Mouse (Mus musculus) liver, adult 2 months (tissue): ENCODE measurements around the gene Pde4dip. TPM values are rescaled to one million over a fixed set of nuclear protein-coding genes. Genes with fewer than 3 reads are reported as not detected.

ENCODE experiments used
- DNase-seq: peaks from one replicate; pipeline ENCODE4 v3.0.0-alpha.2; 2011; ENCODE audit warnings: low read depth, low spot score; ENCODE audit errors: extremely low read depth
- H3K27ac ChIP-seq: fragments of 200-500 bp; replicated peaks from 2 replicates; pipeline ENCODE4 v1.5.1; 2012; ENCODE audit warnings: low read depth, mild to moderate bottlenecking, control low read depth, inconsistent platforms, low read length; ENCODE audit not compliant: insufficient read depth
- H3K27me3 ChIP-seq: fragments of 200-500 bp; 2 replicates; pipeline ENCODE4 v1.6.1; 2012; ENCODE audit warnings: mild to moderate bottlenecking, moderate library complexity, low read length, inconsistent platforms; ENCODE audit not compliant: control insufficient read depth, insufficient read depth
- H3K36me3 ChIP-seq: fragments of 200-500 bp; 2 replicates; pipeline ENCODE4 v1.6.1; 2012; ENCODE audit warnings: low read length, inconsistent platforms; ENCODE audit not compliant: control insufficient read depth, insufficient read depth
- H3K4me1 ChIP-seq: fragments of 200-500 bp; 2 replicates; pipeline ENCODE4 v1.6.1; 2011; ENCODE audit warnings: low read length; ENCODE audit not compliant: control insufficient read depth, insufficient read depth
- H3K4me3 ChIP-seq: fragments of 200-500 bp; 2 replicates; pipeline ENCODE4 v1.5.1; 2011; ENCODE audit warnings: low read depth, mild to moderate bottlenecking, control low read depth, low read length, moderate library complexity; ENCODE audit not compliant: insufficient read depth
- H3K79me2 ChIP-seq: fragments of 200-500 bp; 2 replicates; pipeline ENCODE4 v1.6.1; 2012; ENCODE audit warnings: inconsistent platforms, mild to moderate bottlenecking, low read length, moderate library complexity; ENCODE audit not compliant: control insufficient read depth, insufficient read depth
- H3K9ac ChIP-seq: fragments of 200-500 bp; 2 replicates; pipeline ENCODE4 v1.6.1; 2012; ENCODE audit warnings: low read depth, mild to moderate bottlenecking, control low read depth, inconsistent platforms, low read length
- CTCF ChIP-seq: fragments of 200-500 bp; IDR thresholded peaks from 2 replicates; pipeline ENCODE4 v1.5.1; 2011; ENCODE audit warnings: low read depth, low read length, control low read depth
- POLR2A ChIP-seq: fragments of 200-500 bp; IDR thresholded peaks from 2 replicates; pipeline ENCODE4 v1.6.1; 2011; ENCODE audit warnings: low read length, control low read depth; ENCODE audit not compliant: insufficient read depth; ENCODE audit errors: extremely low read depth
- WGBS: fragments of 180-500 bp; shearing (Covaris S2); methylation state at CpG from one replicate; pipeline ENCODE4 v1.1.7; 2018; 5-methylcytosine and 5-hydroxymethylcytosine counted together
- polyA plus RNA-seq: library from polyadenylated mRNA; depleted of rRNA; stranded (reverse); fragments of >200 nt; gene quantifications from 2 replicates; pipeline ENCODE4 v1.2.3, GENCODE M21; 2012; rRNA removed
- total RNA-seq: library from RNA; depleted of rRNA; stranded (reverse); fragments of >200 nt; gene quantifications from 2 replicates; pipeline ENCODE4 v1.2.3, GENCODE M21; 2014; rRNA removed

Pde4dip gene
- total and polyA plus RNA-seq, 2 experiments = 24.0 to 50.1 TPM

DNA sequence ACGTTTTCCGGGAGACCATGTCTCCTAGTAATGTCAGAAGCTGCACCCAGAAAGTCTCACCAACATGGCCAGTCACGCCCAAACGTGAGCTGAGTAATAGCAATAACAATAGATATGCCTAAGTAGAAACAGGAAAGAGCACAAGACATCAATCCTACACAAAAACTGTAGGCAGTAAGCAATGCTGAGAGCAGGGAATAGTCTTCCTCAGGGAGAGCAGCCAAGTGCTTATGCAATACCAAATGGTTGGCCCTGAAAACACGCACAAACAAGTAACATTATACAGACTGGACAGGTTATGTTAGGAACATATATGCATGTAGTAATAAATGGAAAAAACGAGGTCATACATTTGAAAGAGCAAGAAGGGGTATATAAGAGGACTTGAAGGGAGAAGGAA, 239.0 kb downstream of the Pde4dip start:
- DNase-seq = peak; percentile 72
- TF ChIP-seq CTCF (no peak), POLR2A (no peak)
- Histone ChIP-seq H3K79me2 (no peaks in the 10 kb centered on the region), H3K4me3 (no peak overlapping the region), H3K27ac (0 out of 2 replicates have a peak overlapping the region, but pooled peaks have one; percentile 23), H3K27me3 (no peaks in the 10 kb centered on the region), H3K4me1 (peaks cover 30% of the 10 kb centered on the region), H3K36me3 (peaks cover 73% of the 10 kb centered on the region), H3K9ac (no peak overlapping the region)
- 68% methylated on average over 6 of the region's 6 CpGs for WGBS

DNA sequence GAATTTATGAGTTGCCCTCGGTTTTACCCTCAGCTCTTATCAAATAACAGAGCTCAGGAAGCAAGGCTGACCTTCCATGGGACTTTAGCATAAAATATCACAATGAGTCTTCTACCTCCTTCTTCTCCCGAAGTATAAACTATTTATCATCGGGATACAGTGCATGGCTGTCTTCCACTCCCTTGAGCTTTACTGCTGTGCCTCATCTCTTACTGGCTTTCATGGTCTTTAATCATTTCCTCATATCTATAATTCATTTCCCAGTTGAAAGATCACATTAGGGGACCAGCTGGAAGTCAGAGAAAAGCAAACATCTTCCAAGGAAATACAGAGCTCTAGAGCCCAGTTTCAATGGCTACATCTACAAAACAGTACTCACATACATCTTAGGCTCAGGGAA, 239.5 kb downstream of the Pde4dip start:
- Histone ChIP-seq H3K27ac (no peak overlapping the region), H3K4me3 (no peak overlapping the region), H3K79me2 (no peaks in the 10 kb centered on the region), H3K9ac (no peak overlapping the region), H3K36me3 (peaks cover 77% of the 10 kb centered on the region), H3K4me1 (peaks cover 30% of the 10 kb centered on the region), H3K27me3 (no peaks in the 10 kb centered on the region)
- DNase-seq = no peak
- WGBS = 68% methylated on average over 3 of the region's 3 CpGs
- TF ChIP-seq CTCF = no peak
- no peak for TF ChIP-seq POLR2A

DNA sequence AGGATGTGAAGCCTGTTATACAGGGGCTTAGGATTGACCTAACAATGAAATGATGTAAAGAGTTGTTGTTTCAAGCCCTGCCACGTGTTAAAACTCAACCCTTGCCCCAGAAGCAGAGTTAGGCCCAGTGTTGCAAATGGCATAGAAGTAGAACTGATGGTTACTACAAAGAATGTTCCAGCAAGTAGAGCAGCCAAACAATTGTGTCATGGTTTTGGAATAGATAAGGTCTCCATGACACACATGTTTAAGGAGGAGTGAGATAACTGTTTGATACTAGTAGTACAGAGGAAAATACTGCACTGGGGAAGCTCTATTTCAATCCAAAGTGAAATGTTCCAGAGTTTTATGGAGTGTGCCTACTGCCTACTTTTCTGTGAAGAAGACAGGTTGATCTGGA, 240.0 kb downstream of the Pde4dip start:
- Histone ChIP-seq H3K4me1 (peaks cover 30% of the 10 kb centered on the region), H3K79me2 (no peaks in the 10 kb centered on the region), H3K36me3 (peaks cover 80% of the 10 kb centered on the region), H3K9ac (no peak overlapping the region), H3K27ac (peak overlapping the region; percentile 53; the same call in 1 of the 2 replicates), H3K27me3 (no peaks in the 10 kb centered on the region), H3K4me3 (no peak overlapping the region)
- peak; percentile 69 for DNase-seq
- 11% methylated on average over 1 of the region's 1 CpGs for WGBS
- TF ChIP-seq CTCF = no peak
- no peak for TF ChIP-seq POLR2A

DNA sequence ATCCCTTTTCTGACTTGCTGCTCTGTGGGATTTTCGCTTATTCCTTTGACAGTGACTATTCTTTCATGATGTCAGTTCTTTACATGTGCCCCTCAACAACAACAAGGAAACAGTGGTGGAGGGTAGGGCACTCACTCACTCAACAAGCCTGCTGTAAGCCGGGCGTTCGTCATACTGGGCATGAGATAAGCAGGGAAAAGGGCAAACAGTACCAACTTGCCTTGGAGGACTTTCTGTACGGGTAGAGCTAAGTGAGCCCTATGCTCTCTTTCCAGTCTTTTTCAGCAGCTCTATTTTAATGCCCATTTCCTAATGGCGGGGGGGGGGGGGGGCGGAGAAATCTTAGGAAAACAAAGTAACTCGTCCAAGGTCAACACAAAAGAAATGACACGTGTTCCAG, 246.5 kb downstream of the Pde4dip start:
- no peak overlapping the region for H3K9ac ChIP-seq
- H3K36me3 ChIP-seq = peaks cover 83% of the 10 kb centered on the region
- no peaks in the 10 kb centered on the region for H3K79me2 ChIP-seq

DNA sequence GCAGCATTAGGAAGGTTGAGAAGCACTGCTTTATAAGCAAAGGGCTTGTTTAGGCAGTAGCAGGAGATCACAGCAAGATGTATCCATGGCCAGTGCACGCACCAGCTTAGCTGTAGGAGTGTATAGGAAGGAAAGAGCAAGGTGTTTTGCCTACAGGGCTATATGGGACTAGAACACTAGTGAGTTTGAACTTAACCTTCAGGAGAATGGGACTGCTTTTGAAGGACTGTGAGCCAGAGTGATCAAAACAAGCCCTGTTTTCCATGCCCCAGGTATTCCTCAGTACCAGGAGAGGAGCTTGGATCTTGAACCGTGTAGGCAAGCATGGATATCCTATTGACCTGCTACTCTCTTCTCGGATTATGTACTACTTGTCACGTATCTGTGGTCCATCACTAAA, 247.1 kb downstream of the Pde4dip start:
- peaks cover 83% of the 10 kb centered on the region for H3K36me3 ChIP-seq
- TF ChIP-seq CTCF (no peak), POLR2A (no peak)
- DNase-seq = peak; percentile 54
- H3K9ac ChIP-seq = 0 out of 2 replicates have a peak overlapping the region, but pooled peaks have one; percentile 6
- H3K4me1 ChIP-seq = peaks cover 17% of the 10 kb centered on the region
- WGBS = 55% methylated on average over 4 of the region's 4 CpGs
- H3K79me2 ChIP-seq = no peaks in the 10 kb centered on the region
- peak overlapping the region; percentile 38; the same call in 1 of the 2 replicates for H3K27ac ChIP-seq
- no peaks in the 10 kb centered on the region for H3K27me3 ChIP-seq
- H3K4me3 ChIP-seq = no peak overlapping the region

More for the DNA sequence above, 246.5 kb downstream of the Pde4dip start:
- peak overlapping the region; percentile 90 for H3K27ac ChIP-seq
- WGBS = 40% methylated on average over 9 of the region's 9 CpGs
- no peak overlapping the region for H3K4me3 ChIP-seq
- H3K27me3 ChIP-seq = no peaks in the 10 kb centered on the region
- peaks cover 17% of the 10 kb centered on the region; the same call in 1 of the 2 replicates for H3K4me1 ChIP-seq
- no peak for TF ChIP-seq CTCF
- TF ChIP-seq POLR2A = no peak
- peak; percentile 58 for DNase-seq

Other genes with a start within 250 kb of the Pde4dip start
- gene Prkab2, start 230.5 kb downstream of the Pde4dip start, total RNA-seq = 0.81 and 0.83 TPM in 2 replicates
- gene Prkab2, start 230.5 kb downstream of the Pde4dip start, polyA plus RNA-seq = 1.5 TPM in 2 replicates
- not detected in 2 replicates for gene Gm17651, start 214.0 kb downstream of the Pde4dip start, total RNA-seq
- not detected in 2 replicates for gene Gm17651, start 214.0 kb downstream of the Pde4dip start, polyA plus RNA-seq
- gene Sec22b, start 12.5 kb upstream of the Pde4dip start, total RNA-seq = 35.3 and 36.2 TPM in 2 replicates
- 24.6 and 26.3 TPM in 2 replicates for gene Sec22b, start 12.5 kb upstream of the Pde4dip start, polyA plus RNA-seq
- gene Notch2, start 124.8 kb upstream of the Pde4dip start, total RNA-seq = 16.0 and 27.0 TPM in 2 replicates
- 12.1 and 12.5 TPM in 2 replicates for gene Notch2, start 124.8 kb upstream of the Pde4dip start, polyA plus RNA-seq